Mouse (Mus musculus): ENCODE results near the gene Lmna. TPM values are rescaled to one million over a fixed set of nuclear protein-coding genes. Genes with fewer than 3 reads are reported as not detected.

Gene Lmna
- polyA plus RNA-seq, 1 experiment from 2014 or later = 78.2 TPM

GRCm38 (mm10) chr3:88467116-88467824 is 42.5 kb downstream of the Lmna start:
- no peak overlapping the region for H3K9ac ChIP-seq (ENCODE audit: low read depth, low read length)
- no peaks in the 10 kb centered on the region for H3K36me3 ChIP-seq (ENCODE audit: control insufficient read depth, insufficient read depth, low read length)
- H3K4me1 ChIP-seq (ENCODE audit: control insufficient read depth, insufficient read depth, low read length) = no peaks in the 10 kb centered on the region
- H3K4me2 ChIP-seq = no peak overlapping the region
- H3K9me3 ChIP-seq (replicated peaks; ENCODE audit: control insufficient read depth, low read length) = no peaks in the 10 kb centered on the region
- ATAC-seq (replicated peaks; ENCODE audit: insufficient number of reproducible peaks, low FRiP score, low TSS enrichment) = peak; percentile 63; the same call in 1 of the 2 replicates
- H3K4me3 ChIP-seq (ENCODE audit: low read depth, low read length) = no peak overlapping the region
- no peaks in the 10 kb centered on the region for H3K27me3 ChIP-seq (ENCODE audit: control insufficient read depth, insufficient read depth, low read length)
- WGBS (ENCODE audit: insufficient replicate concordance) = 29% methylated on average over 16 of the region's 16 CpGs
- no peak overlapping the region for H3K27ac ChIP-seq (ENCODE audit: low read depth, low read length)

- no peak for ATAC-seq (replicated peaks; ENCODE audit: insufficient number of reproducible peaks, low FRiP score, low TSS enrichment)
- WGBS (ENCODE audit: insufficient replicate concordance) = 66% methylated on average over 2 of the region's 2 CpGs
- Histone ChIP-seq H3K27me3 (ENCODE audit: control insufficient read depth, insufficient read depth, low read length) (peaks cover 2% of the 10 kb centered on the region; the same call in 1 of the 2 replicates), H3K4me3 (ENCODE audit: low read depth, low read length) (no peak overlapping the region), H3K27ac (ENCODE audit: low read depth, low read length) (no peak overlapping the region), H3K4me2 (no peak overlapping the region), H3K4me1 (ENCODE audit: control insufficient read depth, insufficient read depth, low read length) (no peaks in the 10 kb centered on the region), H3K36me3 (ENCODE audit: control insufficient read depth, insufficient read depth, low read length) (no peaks in the 10 kb centered on the region), H3K9me3 (replicated peaks; ENCODE audit: control insufficient read depth, low read length) (no peaks in the 10 kb centered on the region), H3K9ac (ENCODE audit: low read depth, low read length) (no peak overlapping the region)
Observed at GRCm38 (mm10) chr3:88465127-88465526, 44.6 kb downstream of the Lmna start.

- Histone ChIP-seq H3K36me3 (ENCODE audit: control insufficient read depth, insufficient read depth, low read length) (no peaks in the 10 kb centered on the region), H3K4me3 (ENCODE audit: low read depth, low read length) (no peak overlapping the region), H3K27me3 (ENCODE audit: control insufficient read depth, insufficient read depth, low read length) (peaks cover 7% of the 10 kb centered on the region), H3K4me1 (ENCODE audit: control insufficient read depth, insufficient read depth, low read length) (no peaks in the 10 kb centered on the region), H3K4me2 (no peak overlapping the region), H3K27ac (ENCODE audit: low read depth, low read length) (no peak overlapping the region), H3K9me3 (replicated peaks; ENCODE audit: control insufficient read depth, low read length) (no peaks in the 10 kb centered on the region), H3K9ac (ENCODE audit: low read depth, low read length) (no peak overlapping the region)
- 46% methylated on average over 3 of the region's 3 CpGs for WGBS (ENCODE audit: insufficient replicate concordance)
- no peak for ATAC-seq (replicated peaks; ENCODE audit: insufficient number of reproducible peaks, low FRiP score, low TSS enrichment)
Observed at GRCm38 (mm10) chr3:88464425-88464824, 45.3 kb downstream of the Lmna start.

GRCm38 (mm10) chr3:88460983-88461696 is 48.6 kb downstream of the Lmna start, which contains the start of gene Sema4a:
Gene Sema4a, minus strand, starts transcription at chr3:88461182.
- Histone ChIP-seq H3K36me3 (ENCODE audit: control insufficient read depth, insufficient read depth, low read length) (no peaks in the 10 kb centered on the region), H3K4me3 (ENCODE audit: low read depth, low read length) (no peak within 1 kb of the TSS), H3K4me2 (no peak within 1 kb of the TSS), H3K9me3 (replicated peaks; ENCODE audit: control insufficient read depth, low read length) (no peaks in the 10 kb centered on the region), H3K4me1 (ENCODE audit: control insufficient read depth, insufficient read depth, low read length) (no peaks in the 10 kb centered on the region), H3K9ac (ENCODE audit: low read depth, low read length) (no peak within 1 kb of the TSS), H3K27ac (ENCODE audit: low read depth, low read length) (no peak within 1 kb of the TSS), H3K27me3 (ENCODE audit: control insufficient read depth, insufficient read depth, low read length) (peaks cover 31% of the 10 kb centered on the region)
- 40% methylated on average over 12 of the region's 12 CpGs for WGBS (ENCODE audit: insufficient replicate concordance)
- ATAC-seq (replicated peaks; ENCODE audit: insufficient number of reproducible peaks, low FRiP score, low TSS enrichment) = no peak

- Histone ChIP-seq H3K27me3 (ENCODE audit: control insufficient read depth, insufficient read depth, low read length) (peaks cover 32% of the 10 kb centered on the region), H3K9ac (ENCODE audit: low read depth, low read length) (no peak overlapping the region), H3K36me3 (ENCODE audit: control insufficient read depth, insufficient read depth, low read length) (no peaks in the 10 kb centered on the region), H3K9me3 (replicated peaks; ENCODE audit: control insufficient read depth, low read length) (no peaks in the 10 kb centered on the region), H3K4me2 (no peak overlapping the region), H3K4me1 (ENCODE audit: control insufficient read depth, insufficient read depth, low read length) (no peaks in the 10 kb centered on the region), H3K4me3 (ENCODE audit: low read depth, low read length) (no peak overlapping the region), H3K27ac (ENCODE audit: low read depth, low read length) (no peak overlapping the region)
- 70% methylated on average over 5 of the region's 5 CpGs for WGBS (ENCODE audit: insufficient replicate concordance)
- ATAC-seq (replicated peaks; ENCODE audit: insufficient number of reproducible peaks, low FRiP score, low TSS enrichment) = no peak
Observed at GRCm38 (mm10) chr3:88460029-88460428, 49.7 kb downstream of the Lmna start.

GRCm38 (mm10) chr3:88458778-88459219 is 51.0 kb downstream of the Lmna start:
- H3K9me3 ChIP-seq (replicated peaks; ENCODE audit: control insufficient read depth, low read length) = no peaks in the 10 kb centered on the region
- peak overlapping the region; percentile 24; the same call in 1 of the 2 replicates for H3K4me2 ChIP-seq
- no peak overlapping the region for H3K9ac ChIP-seq (ENCODE audit: low read depth, low read length)
- no peaks in the 10 kb centered on the region for H3K36me3 ChIP-seq (ENCODE audit: control insufficient read depth, insufficient read depth, low read length)
- peaks cover 41% of the 10 kb centered on the region for H3K27me3 ChIP-seq (ENCODE audit: control insufficient read depth, insufficient read depth, low read length)
- H3K27ac ChIP-seq (ENCODE audit: low read depth, low read length) = no peak overlapping the region
- H3K4me1 ChIP-seq (ENCODE audit: control insufficient read depth, insufficient read depth, low read length) = no peaks in the 10 kb centered on the region
- no peak overlapping the region for H3K4me3 ChIP-seq (ENCODE audit: low read depth, low read length)
- WGBS (ENCODE audit: insufficient replicate concordance) = 4% methylated on average over 14 of the region's 14 CpGs
- ATAC-seq (replicated peaks; ENCODE audit: insufficient number of reproducible peaks, low FRiP score, low TSS enrichment) = no peak

- no peak overlapping the region for H3K9ac ChIP-seq (ENCODE audit: low read depth, low read length)
- no peaks in the 10 kb centered on the region for H3K4me1 ChIP-seq (ENCODE audit: control insufficient read depth, insufficient read depth, low read length)
- no peaks in the 10 kb centered on the region for H3K36me3 ChIP-seq (ENCODE audit: control insufficient read depth, insufficient read depth, low read length)
- no peaks in the 10 kb centered on the region for H3K9me3 ChIP-seq (replicated peaks; ENCODE audit: control insufficient read depth, low read length)
- no peak overlapping the region for H3K4me2 ChIP-seq
- H3K27me3 ChIP-seq (ENCODE audit: control insufficient read depth, insufficient read depth, low read length) = peaks cover 47% of the 10 kb centered on the region
- WGBS (ENCODE audit: insufficient replicate concordance) = 55% methylated on average over 7 of the region's 7 CpGs
- no peak overlapping the region for H3K4me3 ChIP-seq (ENCODE audit: low read depth, low read length)
- H3K27ac ChIP-seq (ENCODE audit: low read depth, low read length) = no peak overlapping the region
- no peak for ATAC-seq (replicated peaks; ENCODE audit: insufficient number of reproducible peaks, low FRiP score, low TSS enrichment)
Observed at GRCm38 (mm10) chr3:88456746-88457532, 52.8 kb downstream of the Lmna start.

GRCm38 (mm10) chr3:88456313-88456712 is 53.4 kb downstream of the Lmna start:
- Histone ChIP-seq H3K4me1 (ENCODE audit: control insufficient read depth, insufficient read depth, low read length) (no peaks in the 10 kb centered on the region), H3K36me3 (ENCODE audit: control insufficient read depth, insufficient read depth, low read length) (no peaks in the 10 kb centered on the region), H3K9me3 (replicated peaks; ENCODE audit: control insufficient read depth, low read length) (no peaks in the 10 kb centered on the region), H3K27ac (ENCODE audit: low read depth, low read length) (no peak overlapping the region), H3K4me2 (no peak overlapping the region), H3K4me3 (ENCODE audit: low read depth, low read length) (no peak overlapping the region), H3K27me3 (ENCODE audit: control insufficient read depth, insufficient read depth, low read length) (peaks cover 52% of the 10 kb centered on the region), H3K9ac (ENCODE audit: low read depth, low read length) (no peak overlapping the region)
- 83% methylated on average over 8 of the region's 8 CpGs for WGBS (ENCODE audit: insufficient replicate concordance)
- no peak for ATAC-seq (replicated peaks; ENCODE audit: insufficient number of reproducible peaks, low FRiP score, low TSS enrichment)
